Mouse (Mus musculus) neural tube, embryonic 15.5 days (tissue): ENCODE results near the gene Tnfrsf26. TPM values are rescaled to one million over a fixed set of nuclear protein-coding genes. Genes with fewer than 3 reads are reported as not detected.
A peak's percentile ranks its signal among the peaks of the same experiment; 100 is the strongest.
"Not testable (repeated sequence)": the region's sequence is repeated elsewhere in the genome, so short reads cannot be mapped to it uniquely, and the experiment has no call there.

Experiments
- ATAC-seq: fragments of 200-750 bp; cut with Nextera tagmentation; 2 replicates; pipeline ENCODE4 v1.8.0; 2017; ENCODE audit warnings: mild to moderate bottlenecking, moderate TSS enrichment, moderate library complexity; ENCODE audit not compliant: low FRiP score
- H3K27ac ChIP-seq: fragments of 300-500 bp; sonication (generic); replicated peaks from 2 replicates; pipeline ENCODE4 v1.5.1; 2015; ENCODE audit warnings: mild to moderate bottlenecking, inconsistent platforms
- H3K27me3 ChIP-seq: fragments of 300-500 bp; sonication (generic); replicated peaks from 2 replicates; pipeline ENCODE4 v1.6.1; 2015; ENCODE audit warnings: inconsistent platforms
- H3K36me3 ChIP-seq: fragments of 300-500 bp; sonication (generic); 2 replicates; pipeline ENCODE4 v1.6.1; 2015; ENCODE audit warnings: inconsistent platforms
- H3K4me1 ChIP-seq: fragments of 300-500 bp; sonication (generic); 2 replicates; pipeline ENCODE4 v1.6.1; 2015; ENCODE audit warnings: inconsistent platforms
- H3K4me2 ChIP-seq: fragments of 300-500 bp; sonication (generic); 2 replicates; pipeline ENCODE4 v1.6.1; 2015; ENCODE audit warnings: inconsistent platforms, mild to moderate bottlenecking, moderate library complexity
- H3K4me3 ChIP-seq: fragments of 300-500 bp; sonication (generic); replicated peaks from 2 replicates; pipeline ENCODE4 v1.5.1; 2015; ENCODE audit warnings: mild to moderate bottlenecking, inconsistent platforms
- H3K9ac ChIP-seq: fragments of 300-500 bp; sonication (generic); replicated peaks from 2 replicates; pipeline ENCODE4 v1.6.1; 2015; ENCODE audit warnings: mild to moderate bottlenecking, inconsistent platforms
- H3K9me3 ChIP-seq: fragments of 300-500 bp; sonication (generic); replicated peaks from 2 replicates; pipeline ENCODE4 v1.6.1; 2016; ENCODE audit warnings: inconsistent platforms
- WGBS: fragments of 180-500 bp; shearing (Covaris S2); methylation state at CpG from one replicate; pipeline ENCODE4 v1.1.7; 2015; ENCODE audit warnings: mixed read lengths; 5-methylcytosine and 5-hydroxymethylcytosine counted together
- polyA plus RNA-seq: library from polyadenylated mRNA; unstranded; fragments of >200 nt; fragmentation: Nextera tagmentation; extraction: Ambion mirVana; gene quantifications from 2 replicates; pipeline ENCODE4 v1.2.1, GENCODE M21; 2015

Tnfrsf26 gene
- 0.20 and 0.75 TPM in 2 replicates for polyA plus RNA-seq

GRCm38 (mm10) chr7:143628540-143628939 is at the start of gene Tnfrsf26:
Gene Tnfrsf26 (minus strand): TSS chr7:143628722.
- no peak for ATAC-seq
- Histone ChIP-seq H3K4me3 (no peak within 1 kb of the TSS), H3K27ac (no peak within 1 kb of the TSS), H3K4me1 (no peaks in the 10 kb centered on the region), H3K9me3 (no peaks in the 10 kb centered on the region), H3K36me3 (no peaks in the 10 kb centered on the region), H3K4me2 (no peak within 1 kb of the TSS), H3K27me3 (no peaks in the 10 kb centered on the region), H3K9ac (no peak within 1 kb of the TSS)
- 97% methylated on average over 1 of the region's 1 CpGs for WGBS

GRCm38 (mm10) chr7:143666427-143667311 is 38.1 kb upstream of the Tnfrsf26 start:
- Histone ChIP-seq H3K4me2 (no peak overlapping the region), H3K9me3 (no peaks in the 10 kb centered on the region), H3K27ac (no peak overlapping the region), H3K4me3 (no peak overlapping the region), H3K9ac (no peak overlapping the region), H3K4me1 (no peaks in the 10 kb centered on the region), H3K36me3 (no peaks in the 10 kb centered on the region), H3K27me3 (no peaks in the 10 kb centered on the region)
- ATAC-seq: no peak

- H3K9me3 ChIP-seq: no peaks in the 10 kb centered on the region
- no peak for ATAC-seq
- WGBS: 86% methylated on average over 2 of the region's 2 CpGs
- H3K9ac ChIP-seq: no peak overlapping the region
- H3K4me2 ChIP-seq: no peak overlapping the region
- no peaks in the 10 kb centered on the region for H3K36me3 ChIP-seq
- no peak overlapping the region for H3K27ac ChIP-seq
- H3K27me3 ChIP-seq: no peaks in the 10 kb centered on the region
- no peak overlapping the region for H3K4me3 ChIP-seq
- no peaks in the 10 kb centered on the region for H3K4me1 ChIP-seq
Observed at GRCm38 (mm10) chr7:143663470-143663869, 34.9 kb upstream of the Tnfrsf26 start.

GRCm38 (mm10) chr7:143660797-143661196 is 32.3 kb upstream of the Tnfrsf26 start:
- no peaks in the 10 kb centered on the region for H3K9me3 ChIP-seq
- no peaks in the 10 kb centered on the region for H3K4me1 ChIP-seq
- H3K27ac ChIP-seq: no peak overlapping the region
- no peak overlapping the region for H3K9ac ChIP-seq
- no peak overlapping the region for H3K4me3 ChIP-seq
- H3K27me3 ChIP-seq: no peaks in the 10 kb centered on the region
- no peak overlapping the region for H3K4me2 ChIP-seq
- no peak for ATAC-seq
- H3K36me3 ChIP-seq: no peaks in the 10 kb centered on the region

- Histone ChIP-seq H3K4me3 (peak overlapping the region; percentile 73), H3K4me2 (peak overlapping the region; percentile 94)
- not testable (repeated sequence) for H3K27me3 ChIP-seq, H3K4me1 ChIP-seq, H3K27ac ChIP-seq, H3K36me3 ChIP-seq, ATAC-seq, H3K9me3 ChIP-seq, H3K9ac ChIP-seq
- WGBS: 56% methylated on average over 10 of the region's 10 CpGs
Observed at GRCm38 (mm10) chr7:143649769-143650346, 21.3 kb upstream of the Tnfrsf26 start.

GRCm38 (mm10) chr7:143649034-143649768 is 20.7 kb upstream of the Tnfrsf26 start, which contains the start of gene Tnfrsf22:
Gene Tnfrsf22 (minus strand): TSS chr7:143649661.
- H3K9me3 ChIP-seq: no peaks in the 10 kb centered on the region
- WGBS: 2% methylated on average over 39 of the region's 39 CpGs
- peaks cover 3% of the 10 kb centered on the region for H3K4me1 ChIP-seq
- peak within 1 kb of the TSS; percentile 64 for H3K9ac ChIP-seq
- H3K4me2 ChIP-seq: peak within 1 kb of the TSS; percentile 94
- no peaks in the 10 kb centered on the region for H3K27me3 ChIP-seq
- peak; percentile 99 for ATAC-seq
- H3K27ac ChIP-seq: peak within 1 kb of the TSS; percentile 63; the same call in 1 of the 2 replicates
- H3K4me3 ChIP-seq: peak within 1 kb of the TSS; percentile 73
- no peaks in the 10 kb centered on the region for H3K36me3 ChIP-seq

GRCm38 (mm10) chr7:143643949-143644348 is 15.4 kb upstream of the Tnfrsf26 start:
- not testable (repeated sequence) for H3K9me3 ChIP-seq, H3K36me3 ChIP-seq
- 89% methylated on average over 2 of the region's 2 CpGs for WGBS

GRCm38 (mm10) chr7:143636674-143637073 is 8.2 kb upstream of the Tnfrsf26 start:
- no peak overlapping the region for H3K27ac ChIP-seq
- 94% methylated on average over 1 of the region's 1 CpGs for WGBS
- no peaks in the 10 kb centered on the region for H3K36me3 ChIP-seq

More at GRCm38 (mm10) chr7:143643949-143644348, 15.4 kb upstream of the Tnfrsf26 start:
- not testable (repeated sequence) for ATAC-seq, H3K9ac ChIP-seq, H3K4me3 ChIP-seq, H3K4me1 ChIP-seq, H3K27me3 ChIP-seq, H3K27ac ChIP-seq, H3K4me2 ChIP-seq

GRCm38 (mm10) chr7:143631503-143631902 is 3.0 kb upstream of the Tnfrsf26 start:
- 72% methylated on average over 2 of the region's 2 CpGs for WGBS
- Histone ChIP-seq H3K27ac (no peak overlapping the region), H3K4me2 (no peak overlapping the region), H3K27me3 (no peaks in the 10 kb centered on the region), H3K9ac (no peak overlapping the region), H3K4me3 (no peak overlapping the region), H3K4me1 (no peaks in the 10 kb centered on the region), H3K9me3 (no peaks in the 10 kb centered on the region), H3K36me3 (no peaks in the 10 kb centered on the region)
- ATAC-seq: no peak

More at GRCm38 (mm10) chr7:143636674-143637073, 8.2 kb upstream of the Tnfrsf26 start:
- H3K9me3 ChIP-seq: no peaks in the 10 kb centered on the region
- H3K27me3 ChIP-seq: no peaks in the 10 kb centered on the region
- H3K4me3 ChIP-seq: no peak overlapping the region
- H3K9ac ChIP-seq: no peak overlapping the region
- no peak for ATAC-seq
- no peak overlapping the region for H3K4me2 ChIP-seq
- H3K4me1 ChIP-seq: no peaks in the 10 kb centered on the region

- Histone ChIP-seq H3K9ac (no peak overlapping the region), H3K27ac (no peak overlapping the region), H3K9me3 (no peaks in the 10 kb centered on the region), H3K4me2 (no peak overlapping the region), H3K27me3 (no peaks in the 10 kb centered on the region), H3K36me3 (no peaks in the 10 kb centered on the region), H3K4me3 (no peak overlapping the region), H3K4me1 (no peaks in the 10 kb centered on the region)
- ATAC-seq: no peak
- 59% methylated on average over 1 of the region's 1 CpGs for WGBS
Observed at GRCm38 (mm10) chr7:143629501-143629900, 979 bp upstream of the Tnfrsf26 start.

GRCm38 (mm10) chr7:143627555-143628286 is 801 bp downstream of the Tnfrsf26 start:
- Histone ChIP-seq H3K4me2 (no peak overlapping the region), H3K36me3 (no peaks in the 10 kb centered on the region), H3K27ac (no peak overlapping the region), H3K4me1 (no peaks in the 10 kb centered on the region), H3K9ac (no peak overlapping the region), H3K4me3 (no peak overlapping the region), H3K9me3 (no peaks in the 10 kb centered on the region), H3K27me3 (no peaks in the 10 kb centered on the region)
- ATAC-seq: no peak
- WGBS: 61% methylated on average over 10 of the region's 10 CpGs
